Mouse (Mus musculus) liver, embryonic 14.5 days (tissue): ENCODE measurements at regions not wholly inside any gene's neighbourhood (a gene's known extent, or its start where the extent isn't known, plus 50 kb on each side); places are given as distances from the start of the nearest gene placed in this dataset.
"Not testable (repeated sequence)": the region's sequence is repeated elsewhere in the genome, so short reads cannot be mapped to it uniquely, and the experiment has no call there.

Source experiments
- ATAC-seq: fragments of 200-750 bp; cut with Nextera tagmentation; 2 replicates; pipeline ENCODE4 v1.8.0; 2017; ENCODE audit warnings: moderate number of reproducible peaks, mild to moderate bottlenecking, moderate library complexity; ENCODE audit not compliant: insufficient read depth
- DNase-seq, 3 experiments: peaks; one replicate each; pipeline ENCODE4 v3.0.0-alpha.2; 2012 to 2013; ENCODE audit warnings: low read depth in 3 of 3, low spot score in 3 of 3
- H3K27ac ChIP-seq: fragments of 300-500 bp; sonication (generic); 2 replicates; pipeline ENCODE4 v1.5.1; 2014; ENCODE audit warnings: moderate library complexity, mild to moderate bottlenecking, control low read depth, inconsistent platforms
- H3K27me3 ChIP-seq: fragments of 300-500 bp; sonication (generic); 2 replicates; pipeline ENCODE4 v1.6.1; 2014; ENCODE audit warnings: mild to moderate bottlenecking, low read length, moderate library complexity; ENCODE audit not compliant: control insufficient read depth, insufficient read depth
- H3K36me3 ChIP-seq: fragments of 300-500 bp; sonication (generic); replicated peaks from 2 replicates; pipeline ENCODE4 v1.6.1; 2014; ENCODE audit warnings: low read depth; ENCODE audit not compliant: control insufficient read depth, insufficient read depth
- H3K4me1 ChIP-seq, 2 experiments: fragments of 200-500 bp in 1 of 2; fragments of 300-500 bp in 1 of 2; sonication (generic) in 1 of 2; replicated peaks; 2 replicates each; pipeline ENCODE4 v1.6.1; 2012 to 2014; ENCODE audit warnings: antibody characterized with exemption in 1 of 2, inconsistent platforms in 1 of 2, low read length in 1 of 2; ENCODE audit not compliant: control insufficient read depth in 2 of 2, insufficient read depth in 2 of 2
- H3K4me2 ChIP-seq: fragments of 300-500 bp; sonication (generic); 2 replicates; pipeline ENCODE4 v1.6.1; 2014; ENCODE audit warnings: low read depth, mild to moderate bottlenecking, control low read depth, moderate library complexity
- H3K4me3 ChIP-seq, 2 experiments: fragments of 200-500 bp in 1 of 2; fragments of 300-500 bp in 1 of 2; sonication (generic) in 1 of 2; 2 replicates each; pipeline ENCODE4 v1.5.1; 2012 to 2014; ENCODE audit warnings: low read depth in 2 of 2, low read length in 2 of 2, mild to moderate bottlenecking in 2 of 2, control low read depth in 1 of 2, inconsistent platforms in 1 of 2, moderate library complexity in 1 of 2; ENCODE audit not compliant: insufficient read depth in 1 of 2
- H3K9ac ChIP-seq: fragments of 300-500 bp; sonication (generic); replicated peaks from 2 replicates; pipeline ENCODE4 v1.6.1; 2014; ENCODE audit warnings: mild to moderate bottlenecking, control low read depth, moderate library complexity
- H3K9me3 ChIP-seq: fragments of 300-500 bp; sonication (generic); 2 replicates; pipeline ENCODE4 v1.6.1; 2016; ENCODE audit warnings: low read length, mixed read lengths; ENCODE audit not compliant: control insufficient read depth
- CTCF ChIP-seq: IDR thresholded peaks from 2 replicates; pipeline ENCODE4 v1.5.1; 2016; ENCODE audit warnings: antibody characterized with exemption, low read depth, control low read depth
- EP300 ChIP-seq: IDR thresholded peaks from 2 replicates; pipeline ENCODE4 v1.6.1; 2016; ENCODE audit warnings: antibody characterized with exemption, low read depth
- WGBS: fragments of 180-500 bp; shearing (Covaris S2); extraction: QIAGEN DNeasy Blood & Tissue Kit; methylation state at CpG from one replicate; pipeline ENCODE4 v1.1.7; 2014; ENCODE audit not compliant: insufficient replicate concordance; 5-methylcytosine and 5-hydroxymethylcytosine counted together

DNA sequence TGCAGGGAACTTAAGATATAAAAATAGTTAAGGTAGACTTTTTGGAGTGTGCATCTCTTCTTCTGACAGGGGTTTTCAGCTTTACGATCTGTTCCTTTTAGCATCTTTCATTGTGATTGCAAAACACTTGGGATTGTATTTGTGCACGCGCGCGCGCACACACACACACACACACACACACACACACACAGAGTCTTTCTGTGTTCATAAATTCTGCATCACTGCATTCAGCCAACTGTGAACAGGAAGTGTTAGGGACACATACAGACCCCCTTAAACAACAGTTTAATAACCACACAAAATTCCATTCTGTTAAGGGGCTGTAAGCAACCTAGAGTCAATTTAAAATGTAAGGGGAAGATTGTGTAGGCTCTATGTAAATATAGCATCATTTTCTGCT, 401.9 kb downstream of the Edem1 start:
- Histone ChIP-seq H3K9ac (no peak overlapping the region), H3K27ac (no peak overlapping the region), H3K4me2 (no peak overlapping the region), H3K4me1 (no peaks in the 10 kb centered on the region), H3K4me3 (no peak overlapping the region), H3K9me3 (no peaks in the 10 kb centered on the region), H3K36me3 (no peaks in the 10 kb centered on the region), H3K27me3 (no peaks in the 10 kb centered on the region)
- no peak for ATAC-seq
- DNase-seq, result no peak
- no peak for TF ChIP-seq EP300
- TF ChIP-seq CTCF, result no peak
- 82% methylated on average over 6 of the region's 6 CpGs for WGBS

DNA sequence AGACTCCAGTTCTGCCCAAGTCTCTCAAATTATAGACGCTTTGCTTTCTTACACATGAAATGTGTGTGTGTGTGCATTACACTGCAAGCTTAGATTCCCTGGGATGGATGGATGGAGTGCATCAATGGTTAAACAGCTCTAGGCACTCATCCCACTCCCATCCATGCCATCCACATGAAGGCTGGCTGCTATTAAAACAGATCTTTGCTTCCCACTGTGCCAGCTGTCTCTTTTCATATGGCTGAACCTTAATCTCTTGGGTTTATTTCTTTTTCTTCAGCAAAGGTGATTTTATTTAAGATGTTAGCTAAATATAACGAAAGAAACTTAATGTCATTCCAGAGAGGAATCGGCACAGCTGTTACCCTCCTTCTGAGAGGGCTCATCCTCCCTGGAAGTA, 405.0 kb downstream of the Edem1 start:
- Histone ChIP-seq H3K4me3 (no peak overlapping the region), H3K9ac (no peak overlapping the region), H3K27me3 (no peaks in the 10 kb centered on the region), H3K4me2 (no peak overlapping the region), H3K4me1 (no peaks in the 10 kb centered on the region), H3K9me3 (no peaks in the 10 kb centered on the region), H3K27ac (no peak overlapping the region), H3K36me3 (no peaks in the 10 kb centered on the region)
- ATAC-seq, result no peak
- 62% methylated on average over 3 of the region's 3 CpGs for WGBS
- DNase-seq, result no peak
- TF ChIP-seq EP300 (no peak), CTCF (no peak)

DNA sequence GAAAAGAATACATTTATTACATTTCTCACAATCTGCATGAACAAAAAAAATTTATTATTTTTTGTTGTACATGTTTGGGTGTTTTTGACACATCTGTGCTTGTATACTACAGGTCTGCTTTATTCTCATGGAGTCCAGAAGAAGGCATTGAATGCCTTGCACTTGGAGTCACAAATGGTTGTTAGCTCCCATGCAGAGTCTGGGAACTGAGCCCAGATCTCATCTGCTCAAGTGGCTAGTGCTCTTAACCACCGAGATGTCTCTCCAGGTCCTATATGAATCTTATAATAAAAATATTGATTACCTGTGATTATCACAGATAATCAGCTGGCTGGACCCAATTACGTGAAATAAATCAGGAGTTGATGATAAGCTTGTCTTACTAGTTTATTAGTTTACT, 417.2 kb downstream of the Edem1 start:
- Histone ChIP-seq H3K27ac (no peak overlapping the region), H3K27me3 (no peaks in the 10 kb centered on the region), H3K4me2 (no peak overlapping the region), H3K9ac (no peak overlapping the region), H3K36me3 (no peaks in the 10 kb centered on the region), H3K4me1 (no peaks in the 10 kb centered on the region), H3K9me3 (no peaks in the 10 kb centered on the region), H3K4me3 (no peak overlapping the region)
- TF ChIP-seq EP300, result no peak
- TF ChIP-seq CTCF, result no peak
- 44% methylated on average over 2 of the region's 2 CpGs for WGBS
- ATAC-seq, result no peak
- no peak for DNase-seq

DNA sequence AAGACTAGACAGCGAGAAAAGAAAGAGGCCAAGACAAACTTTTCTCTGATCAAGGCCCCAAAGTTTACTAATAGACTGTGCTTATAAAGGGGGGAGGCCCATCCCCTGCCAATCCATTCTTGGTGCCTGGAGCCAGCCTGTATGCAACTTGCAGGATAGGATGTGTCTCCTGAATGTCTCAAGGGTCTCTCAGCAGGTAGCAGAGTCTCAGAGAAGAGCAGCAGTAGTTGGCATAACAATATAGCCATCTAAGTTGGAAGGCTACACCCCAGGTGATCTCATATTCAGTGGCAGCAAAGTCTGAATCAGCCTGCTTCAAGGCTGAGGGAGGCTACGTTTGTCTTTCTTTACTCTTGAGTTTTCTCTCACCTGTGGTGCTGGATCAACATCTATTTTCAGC, 418.1 kb downstream of the Edem1 start:
- not testable (repeated sequence) for ATAC-seq, H3K4me2 ChIP-seq, H3K27me3 ChIP-seq, H3K4me3 ChIP-seq, H3K27ac ChIP-seq, H3K4me1 ChIP-seq, H3K9ac ChIP-seq, H3K9me3 ChIP-seq, DNase-seq, H3K36me3 ChIP-seq
- WGBS, result 24% methylated on average over 2 of the region's 2 CpGs
